Mouse (Mus musculus): ENCODE measurements around the gene Zc3h18. TPM values are rescaled to one million over a fixed set of nuclear protein-coding genes. Genes with fewer than 3 reads are reported as not detected.
A peak's percentile ranks its signal among the peaks of the same experiment; 100 is the strongest.

The Zc3h18 gene
- polyA plus RNA-seq (2016; fragmentation: Nextera tagmentation; extraction: Ambion mirVana): 67.6 and 75.0 TPM in 2 replicates

GRCm38 (mm10) chr8:122376365-122377231 is at the start of gene Zc3h18:
TSS of gene Zc3h18 (plus strand) at chr8:122376609.
- Histone ChIP-seq H3K27me3 (ENCODE audit: insufficient read depth, poor library complexity, severe bottlenecking) (no peaks in the 10 kb centered on the region), H3K27ac (peak within 1 kb of the TSS; percentile 95), H3K9me3 (no peaks in the 10 kb centered on the region), H3K4me1 (replicated peaks) (peaks cover 22% of the 10 kb centered on the region), H3K36me3 (peaks cover 37% of the 10 kb centered on the region), H3K4me3 (peak within 1 kb of the TSS; percentile 87)
- WGBS: under 1% methylated on average over 107 of the region's 107 CpGs
- DNase-seq (ENCODE audit: low spot score): peak; percentile 99

GRCm38 (mm10) chr8:122329072-122329471 is 47.3 kb upstream of the Zc3h18 start:
- Histone ChIP-seq H3K27ac (peak overlapping the region; percentile 62; the same call in 1 of the 2 replicates), H3K4me1 (replicated peaks) (peaks cover 79% of the 10 kb centered on the region), H3K27me3 (ENCODE audit: insufficient read depth, poor library complexity, severe bottlenecking) (peaks cover 52% of the 10 kb centered on the region), H3K36me3 (peaks cover 16% of the 10 kb centered on the region; the same call in 1 of the 2 replicates), H3K9me3 (no peaks in the 10 kb centered on the region), H3K4me3 (no peak overlapping the region)
- 80% methylated on average over 8 of the region's 8 CpGs for WGBS
- DNase-seq (ENCODE audit: low spot score): no peak

GRCm38 (mm10) chr8:122329553-122330239 is 46.7 kb upstream of the Zc3h18 start:
- Histone ChIP-seq H3K27ac (peak overlapping the region; percentile 53), H3K9me3 (no peaks in the 10 kb centered on the region), H3K4me1 (replicated peaks) (peaks cover 73% of the 10 kb centered on the region), H3K27me3 (ENCODE audit: insufficient read depth, poor library complexity, severe bottlenecking) (peaks cover 58% of the 10 kb centered on the region), H3K4me3 (no peak overlapping the region), H3K36me3 (peaks cover 22% of the 10 kb centered on the region)
- WGBS: 77% methylated on average over 22 of the region's 22 CpGs
- DNase-seq (ENCODE audit: low spot score): no peak

- H3K27ac ChIP-seq: peak overlapping the region; percentile 53
- H3K4me1 ChIP-seq (replicated peaks): peaks cover 69% of the 10 kb centered on the region
- 75% methylated on average over 12 of the region's 12 CpGs for WGBS
- peaks cover 29% of the 10 kb centered on the region for H3K36me3 ChIP-seq
- no peak overlapping the region for H3K4me3 ChIP-seq
- DNase-seq (ENCODE audit: low spot score): no peak
- peaks cover 59% of the 10 kb centered on the region for H3K27me3 ChIP-seq (ENCODE audit: insufficient read depth, poor library complexity, severe bottlenecking)
- no peaks in the 10 kb centered on the region for H3K9me3 ChIP-seq
Measured at GRCm38 (mm10) chr8:122330446-122331133, 45.8 kb upstream of the Zc3h18 start.

- Histone ChIP-seq H3K36me3 (peaks cover 29% of the 10 kb centered on the region), H3K4me1 (replicated peaks) (peaks cover 69% of the 10 kb centered on the region), H3K9me3 (no peaks in the 10 kb centered on the region), H3K27me3 (ENCODE audit: insufficient read depth, poor library complexity, severe bottlenecking) (peaks cover 59% of the 10 kb centered on the region), H3K4me3 (no peak overlapping the region), H3K27ac (peak overlapping the region; percentile 29)
- 75% methylated on average over 3 of the region's 3 CpGs for WGBS
- DNase-seq (ENCODE audit: low spot score): no peak
Measured at GRCm38 (mm10) chr8:122331134-122331523, 45.3 kb upstream of the Zc3h18 start.

GRCm38 (mm10) chr8:122332753-122333506 is 43.5 kb upstream of the Zc3h18 start:
- DNase-seq (ENCODE audit: low spot score): peak; percentile 87
- Histone ChIP-seq H3K36me3 (peaks cover 41% of the 10 kb centered on the region), H3K27ac (peak overlapping the region; percentile 45; the same call in 1 of the 2 replicates), H3K9me3 (no peaks in the 10 kb centered on the region), H3K27me3 (ENCODE audit: insufficient read depth, poor library complexity, severe bottlenecking) (peaks cover 63% of the 10 kb centered on the region), H3K4me3 (no peak overlapping the region), H3K4me1 (replicated peaks) (peaks cover 72% of the 10 kb centered on the region)
- WGBS: 68% methylated on average over 6 of the region's 6 CpGs

GRCm38 (mm10) chr8:122333531-122333930 is 42.9 kb upstream of the Zc3h18 start:
- WGBS: 80% methylated on average over 7 of the region's 7 CpGs
- Histone ChIP-seq H3K27me3 (ENCODE audit: insufficient read depth, poor library complexity, severe bottlenecking) (peaks cover 69% of the 10 kb centered on the region), H3K27ac (no peak overlapping the region), H3K9me3 (no peaks in the 10 kb centered on the region), H3K4me1 (replicated peaks) (peaks cover 66% of the 10 kb centered on the region), H3K36me3 (peaks cover 44% of the 10 kb centered on the region), H3K4me3 (no peak overlapping the region)
- DNase-seq (ENCODE audit: low spot score): no peak

GRCm38 (mm10) chr8:122334791-122335490 is 41.5 kb upstream of the Zc3h18 start:
- H3K9me3 ChIP-seq: no peaks in the 10 kb centered on the region
- peaks cover 83% of the 10 kb centered on the region for H3K27me3 ChIP-seq (ENCODE audit: insufficient read depth, poor library complexity, severe bottlenecking)
- peak overlapping the region; percentile 66; the same call in 1 of the 2 replicates for H3K4me3 ChIP-seq
- peaks cover 52% of the 10 kb centered on the region for H3K4me1 ChIP-seq (replicated peaks)
- no peak overlapping the region for H3K27ac ChIP-seq
- DNase-seq (ENCODE audit: low spot score): no peak
- WGBS: 81% methylated on average over 13 of the region's 13 CpGs
- peaks cover 44% of the 10 kb centered on the region for H3K36me3 ChIP-seq

GRCm38 (mm10) chr8:122335638-122336250 is 40.7 kb upstream of the Zc3h18 start:
- DNase-seq (ENCODE audit: low spot score): no peak
- Histone ChIP-seq H3K9me3 (no peaks in the 10 kb centered on the region), H3K4me1 (replicated peaks) (peaks cover 44% of the 10 kb centered on the region), H3K27ac (peak overlapping the region; percentile 62), H3K27me3 (ENCODE audit: insufficient read depth, poor library complexity, severe bottlenecking) (peaks cover 82% of the 10 kb centered on the region), H3K36me3 (peaks cover 44% of the 10 kb centered on the region), H3K4me3 (peak overlapping the region; percentile 66)
- 10% methylated on average over 57 of the region's 57 CpGs for WGBS

GRCm38 (mm10) chr8:122336251-122336910 is 40.0 kb upstream of the Zc3h18 start:
- peaks cover 88% of the 10 kb centered on the region for H3K27me3 ChIP-seq (ENCODE audit: insufficient read depth, poor library complexity, severe bottlenecking)
- DNase-seq (ENCODE audit: low spot score): peak; percentile 80
- peak overlapping the region; percentile 62 for H3K27ac ChIP-seq
- H3K4me3 ChIP-seq: peak overlapping the region; percentile 66
- peaks cover 37% of the 10 kb centered on the region for H3K4me1 ChIP-seq (replicated peaks)
- no peaks in the 10 kb centered on the region for H3K9me3 ChIP-seq
- WGBS: 4% methylated on average over 81 of the region's 81 CpGs
- peaks cover 44% of the 10 kb centered on the region for H3K36me3 ChIP-seq

GRCm38 (mm10) chr8:122338852-122339251 is 37.6 kb upstream of the Zc3h18 start:
- Histone ChIP-seq H3K9me3 (no peaks in the 10 kb centered on the region), H3K4me1 (replicated peaks) (peaks cover 39% of the 10 kb centered on the region), H3K27ac (no peak overlapping the region), H3K27me3 (ENCODE audit: insufficient read depth, poor library complexity, severe bottlenecking) (peaks cover 97% of the 10 kb centered on the region), H3K36me3 (peaks cover 31% of the 10 kb centered on the region), H3K4me3 (no peak overlapping the region)
- DNase-seq (ENCODE audit: low spot score): no peak
- 56% methylated on average over 6 of the region's 6 CpGs for WGBS
